ENCODE assay signal across 8 mouse cellular contexts in the genomic region with DNA sequence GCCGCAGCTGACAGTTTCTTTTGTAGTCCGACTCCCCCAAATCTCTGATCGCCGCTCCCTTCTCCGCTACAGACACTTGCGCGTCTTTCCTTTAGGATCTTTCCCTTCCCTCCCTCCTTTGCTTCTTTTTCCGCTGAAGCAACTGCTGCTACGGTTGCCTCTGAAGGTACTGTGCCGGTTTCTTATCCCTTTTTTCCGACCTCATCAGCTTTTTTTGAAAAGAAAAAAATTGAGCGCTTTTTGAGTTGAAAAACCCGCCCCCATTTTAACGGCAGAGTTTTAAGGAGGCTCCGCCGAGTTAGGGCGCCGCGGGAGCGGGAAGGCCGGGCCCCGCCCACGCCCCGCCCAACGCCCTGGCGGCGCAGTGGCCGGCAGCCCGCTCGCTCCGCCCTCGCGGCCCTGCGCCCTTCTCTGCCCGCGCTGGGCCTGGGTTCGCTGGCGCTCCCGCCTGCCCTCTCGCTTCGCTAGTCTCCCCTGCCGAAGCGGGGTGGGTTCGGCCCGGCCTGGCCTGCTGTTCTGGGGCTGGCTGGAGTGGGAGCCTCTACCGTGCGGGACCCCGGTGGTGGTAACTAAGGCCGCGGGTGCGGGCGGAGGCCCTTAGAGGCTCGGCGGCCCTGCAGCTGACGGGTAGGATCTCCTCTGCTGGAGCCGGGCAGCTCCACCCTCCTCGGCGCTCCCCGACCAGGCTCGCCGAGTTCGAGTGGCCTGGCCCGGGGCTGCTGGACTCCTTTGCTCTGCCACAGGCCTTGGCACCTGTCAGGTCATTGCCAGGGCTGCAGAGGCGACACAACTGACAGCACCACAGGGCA. TPM values are rescaled to one million over a fixed set of nuclear protein-coding genes. Genes with fewer than 3 reads are reported as not detected.
DNase-seq lines count a peak whose midpoint lies in the region; ATAC-seq and TF ChIP-seq lines count a peak whose summit lies in the region.

A gene (minus strand): TSS at position 729 of the 809 bp plus-strand sequence.

- H3K27ac ChIP-seq in hindbrain, embryonic 14.5 days = peak within 1 kb of the TSS; percentile 71
- peak within 1 kb of the TSS; percentile 67 for H3K27ac ChIP-seq in macrophage

- POLR2A ChIA-PET in Patski (lab: Charles Lee) = interaction anchor here (1.0 to 5.7 kb wide), 2 partner anchors 11 to 13 kb away, joined by 3 to 67 read pairs; no protein-coding TSS in a partner anchor

- H3K4me2 ChIP-seq in hindbrain, embryonic 14.5 days (replicated peaks) = peak within 1 kb of the TSS; percentile 71

- no peak for TF ChIP-seq CTCF in Patski (IDR thresholded peaks at IDR 0.05)

- peaks cover 53% of the 10 kb centered on the region for H3K79me2 ChIP-seq in macrophage (ENCODE audit: inconsistent target)

- under 1% methylated on average over 63 of the region's 64 CpGs for WGBS in hindbrain, embryonic 14.5 days
- under 1% methylated on average over 61 of the region's 64 CpGs for WGBS in macrophage (ENCODE audit: missing documents)

- no peaks in the 10 kb centered on the region for H3K27me3 ChIP-seq in Patski
- H3K27me3 ChIP-seq in hindbrain, embryonic 14.5 days (ENCODE audit: control insufficient read depth, insufficient read depth, low read length) = peaks cover 47% of the 10 kb centered on the region

- H3K9me3 ChIP-seq in hindbrain, embryonic 14.5 days (ENCODE audit: control insufficient read depth, low read length) = no peaks in the 10 kb centered on the region

- H3K4me1 ChIP-seq in hindbrain, embryonic 14.5 days (replicated peaks; ENCODE audit: control insufficient read depth, insufficient read depth, low read length) = peaks cover 21% of the 10 kb centered on the region; the same call in 1 of the 2 replicates

- no peak for DNase-seq in Patski (ENCODE audit: low read depth, low spot score)
- DNase-seq in cerebellum, postnatal 14 days = peak; percentile 86 to 92
- DNase-seq in frontal cortex, postnatal 36 days (ENCODE audit: low spot score in 2 of 2) = peak; percentile 69 to 75
- DNase-seq in hindbrain, embryonic 14.5 days (ENCODE audit: low spot score) = peak; percentile 74
- DNase-seq in layer of hippocampus, postnatal 36 days = peak; percentile 76
- peak; percentile 69 for DNase-seq in retina, postnatal 7 days (ENCODE audit: low read depth, low spot score)
- DNase-seq in urinary bladder, adult 2 months (ENCODE audit: low spot score) = peak; percentile 95

- peak within 1 kb of the TSS; percentile 48 for H3K4me3 ChIP-seq in hindbrain, embryonic 14.5 days (replicated peaks; ENCODE audit: low read length)
- peak within 1 kb of the TSS; percentile 85 for H3K4me3 ChIP-seq in macrophage (ENCODE audit: inconsistent target)

- in situ Hi-C loops in Patski (cut with MboI; ENCODE audit: low pct_unique_long_range_greater_than_20kb) = no loop called here

- CTCF ChIA-PET in Patski (lab: Charles Lee) = interaction anchor here (1.2 to 3.6 kb wide), 8 partner anchors 8 to 184 kb away, joined by 3 to 29 read pairs (median 6); no protein-coding TSS in a partner anchor

- ATAC-seq in Patski = peak; percentile 89
- ATAC-seq in hindbrain, embryonic 14.5 days (ENCODE audit: low FRiP score) = peak; percentile 91

- peak within 1 kb of the TSS; percentile 66 for H3K9ac ChIP-seq in hindbrain, embryonic 14.5 days

- H3K36me3 ChIP-seq in hindbrain, embryonic 14.5 days (replicated peaks; ENCODE audit: control insufficient read depth, insufficient read depth) = no peaks in the 10 kb centered on the region
- no peaks in the 10 kb centered on the region for H3K36me3 ChIP-seq in macrophage (ENCODE audit: inconsistent target)

RNA-seq across cellular contexts. Expression of the gene that starts here (rescaled TPM):
- 59.1 TPM for polyA plus RNA-seq in Patski (2021)
- polyA plus RNA-seq in hindbrain, embryonic 14.5 days (2014; fragmentation: Nextera tagmentation; extraction: Ambion mirVana) = 2.8 and 3.7 TPM in 2 replicates
- total RNA-seq in layer of hippocampus, postnatal 36 days (2021) = 1 to 10 TPM; 3.6 to 4.1 TPM
- total RNA-seq in macrophage (2018; cell fraction: chromatin; rRNA removed) = 10 to 100 TPM in 1 of 26 experiments, 1 to 10 TPM in 23, under 1 TPM in 2; 0.52 to 12.3 (median 2.3) TPM
- total RNA-seq in macrophage (2018; cell fraction: cytosol; rRNA removed) = 10 to 100 TPM in 18 of 26 experiments, 1 to 10 TPM in 8; 6.8 to 25.0 (median 11.6) TPM
- total RNA-seq in macrophage (2018; cell fraction: nucleus; rRNA removed) = 10 to 100 TPM in 3 of 26 experiments, 1 to 10 TPM in 23; 3.4 to 18.4 (median 5.4) TPM
- polyA plus RNA-seq in macrophage (2018) = 17.4 to 25.7 TPM (median 19.1 TPM) in 3 replicates
- polyA plus RNA-seq in urinary bladder, adult 2 months (2012; rRNA removed) = 16.1 and 16.4 TPM in 2 replicates
